Mouse (Mus musculus): ENCODE results near the gene Usp1. TPM values are rescaled to one million over a fixed set of nuclear protein-coding genes. Genes with fewer than 3 reads are reported as not detected.
"Not testable (repeated sequence)": the region's sequence is repeated elsewhere in the genome, so short reads cannot be mapped to it uniquely, and the experiment has no call there.

The Usp1 gene
- total RNA-seq, 2 experiments from 2014 or later = 118 to 121 TPM

- ATAC-seq (replicated peaks; ENCODE audit: low FRiP score, poor library complexity, severe bottlenecking) = not testable (repeated sequence)
These were observed 54.7 kb downstream of the Usp1 start for GRCm38 (mm10) chr4:98978288-98978687.

- ATAC-seq (replicated peaks; ENCODE audit: low FRiP score, poor library complexity, severe bottlenecking) = no peak
These were observed 55.1 kb downstream of the Usp1 start for GRCm38 (mm10) chr4:98978693-98979092.

GRCm38 (mm10) chr4:98979976-98980375 lies 56.4 kb downstream of the Usp1 start:
- ATAC-seq (replicated peaks; ENCODE audit: low FRiP score, poor library complexity, severe bottlenecking) = not testable (repeated sequence)

- ATAC-seq (replicated peaks; ENCODE audit: low FRiP score, poor library complexity, severe bottlenecking) = no peak
These were observed 61.1 kb downstream of the Usp1 start for GRCm38 (mm10) chr4:98984701-98985100.

Other genes with a start within 250 kb of the Usp1 start
- not detected in 2 replicates for gene L1td1, start 197.1 kb upstream of the Usp1 start, total RNA-seq (2015; ENCODE audit: low replicate concordance)
- gene L1td1, start 197.1 kb upstream of the Usp1 start, total RNA-seq (2017; ENCODE audit: low replicate concordance) = not detected in 2 replicates
- gene Kank4, start 106.3 kb upstream of the Usp1 start, total RNA-seq (2015; ENCODE audit: low replicate concordance) = not detected in 2 replicates
- not detected in 2 replicates for gene Kank4, start 106.3 kb upstream of the Usp1 start, total RNA-seq (2017; ENCODE audit: low replicate concordance)
- not detected in 2 replicates for gene I0C0044D17Rik, start 100.0 kb upstream of the Usp1 start, total RNA-seq (2015; ENCODE audit: low replicate concordance)
- not detected in 2 replicates for gene I0C0044D17Rik, start 100.0 kb upstream of the Usp1 start, total RNA-seq (2017; ENCODE audit: low replicate concordance)
- gene Angptl3, start 107.1 kb downstream of the Usp1 start, total RNA-seq (2015; ENCODE audit: low replicate concordance) = not detected in 2 replicates
- gene Angptl3, start 107.1 kb downstream of the Usp1 start, total RNA-seq (2017; ENCODE audit: low replicate concordance) = not detected in 2 replicates
- gene Dock7, start 197.1 kb downstream of the Usp1 start, total RNA-seq (2015; ENCODE audit: low replicate concordance) = 2.5 and 5.8 TPM in 2 replicates
- 5.6 and 11.2 TPM in 2 replicates for gene Dock7, start 197.1 kb downstream of the Usp1 start, total RNA-seq (2017; ENCODE audit: low replicate concordance)

Data from erythroid progenitor cell, adult 5-6 weeks (primary cell).